Mouse (Mus musculus) c-Kit-positive CD71-positive TER-119-positive erythroid progenitor cells, embryonic 14.5 days (primary cell): Measurements from ENCODE around the gene Syna.

Source experiments
- DNase-seq: peaks from one replicate; pipeline ENCODE4 v3.0.0-alpha.2; 2013; ENCODE audit warnings: low spot score

Gene Syna

DNA sequence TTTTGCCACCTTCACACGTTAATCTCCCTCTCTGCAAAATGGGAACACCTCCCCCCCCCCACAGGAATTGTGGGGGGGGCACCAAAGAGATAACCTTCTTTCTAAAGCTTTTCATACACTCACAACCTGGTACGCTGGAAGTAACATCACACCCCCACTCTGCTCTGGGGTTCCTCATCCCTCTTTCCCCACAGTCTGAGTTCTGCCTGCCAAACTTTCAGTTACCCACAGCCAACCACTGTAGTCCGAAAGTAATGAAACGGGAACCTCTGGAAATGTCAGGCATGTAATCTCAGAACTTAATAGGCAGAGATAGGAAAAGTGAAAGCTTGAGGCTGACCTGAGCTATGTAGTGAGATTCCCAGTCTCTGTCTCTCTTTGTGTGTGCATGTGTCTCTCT is 7.5 kb upstream of the Syna start:
- no peak for DNase-seq

DNA sequence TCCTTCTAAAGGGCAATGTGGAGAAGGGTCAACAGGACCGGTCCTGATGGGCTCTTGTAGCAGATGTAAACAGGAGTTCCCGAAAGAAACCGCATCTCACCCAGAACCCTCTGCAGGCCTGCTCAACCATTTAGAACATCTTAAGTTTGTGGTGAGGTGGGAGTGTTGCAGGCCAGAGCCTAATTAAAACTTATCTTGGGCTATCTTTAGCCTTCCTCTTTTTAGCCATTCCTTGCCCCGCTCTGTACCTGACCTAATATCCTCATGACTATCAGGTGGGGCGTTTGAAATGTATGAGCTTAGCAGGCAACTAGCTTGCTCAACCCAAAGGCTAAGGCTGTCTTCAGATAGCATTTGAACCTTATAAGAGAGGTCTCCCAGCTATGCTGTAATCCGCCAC is 5.7 kb upstream of the Syna start:
- no peak for DNase-seq

DNA sequence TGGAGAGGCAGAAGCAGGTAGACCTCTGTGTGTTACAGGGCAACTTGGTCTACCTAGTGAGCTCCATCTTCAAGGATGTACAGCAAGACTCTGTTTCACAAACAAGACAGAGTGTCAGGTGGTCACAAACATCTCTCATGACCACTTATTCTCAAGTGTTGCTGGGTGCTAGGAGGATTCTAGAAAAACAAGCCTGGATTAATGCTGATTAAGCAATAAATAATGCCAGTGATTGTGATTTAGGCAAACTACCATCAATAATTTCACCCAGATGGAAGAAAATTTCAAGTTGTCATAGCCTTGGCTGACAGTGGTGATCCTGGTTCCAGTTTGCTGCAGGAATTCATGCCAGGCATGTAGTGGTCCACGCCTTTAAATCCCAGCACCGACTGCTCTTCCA is 4.3 kb upstream of the Syna start:
- no peak for DNase-seq

DNA sequence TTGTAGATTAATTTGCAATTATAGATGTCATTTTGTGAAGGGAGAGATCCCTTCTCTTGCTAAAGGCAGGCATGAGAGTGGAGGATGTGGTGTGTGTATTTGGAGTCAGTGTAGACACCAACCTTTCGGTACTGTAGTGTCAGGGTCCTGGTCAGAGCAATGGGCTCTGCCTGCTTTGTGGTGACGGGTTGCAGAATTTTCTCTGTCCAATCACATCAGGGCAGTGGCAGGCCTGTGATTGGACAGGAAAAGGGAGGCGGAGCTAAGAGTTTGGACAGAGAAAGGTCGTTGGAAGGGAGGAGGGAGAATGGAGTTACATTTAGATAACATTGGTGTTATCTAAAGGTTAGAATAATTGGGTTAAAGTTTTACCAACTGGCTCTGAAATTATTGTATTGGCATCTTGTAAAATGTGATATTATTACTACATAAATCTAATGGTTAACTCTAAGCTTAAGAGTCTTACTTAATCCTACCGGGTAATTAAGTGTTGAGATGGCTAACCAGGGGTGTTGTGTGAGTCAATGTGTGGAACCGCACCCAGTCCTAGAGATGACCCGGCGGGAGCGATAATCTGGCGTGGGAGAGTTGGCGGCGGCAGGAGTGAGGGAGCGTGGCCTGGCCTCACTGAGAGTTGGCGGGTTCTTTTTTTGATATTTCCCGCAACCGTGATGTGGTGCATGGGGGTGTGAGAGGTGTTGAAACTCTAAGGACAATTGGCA is 640 bp upstream of the Syna start:
- no peak for DNase-seq

DNA sequence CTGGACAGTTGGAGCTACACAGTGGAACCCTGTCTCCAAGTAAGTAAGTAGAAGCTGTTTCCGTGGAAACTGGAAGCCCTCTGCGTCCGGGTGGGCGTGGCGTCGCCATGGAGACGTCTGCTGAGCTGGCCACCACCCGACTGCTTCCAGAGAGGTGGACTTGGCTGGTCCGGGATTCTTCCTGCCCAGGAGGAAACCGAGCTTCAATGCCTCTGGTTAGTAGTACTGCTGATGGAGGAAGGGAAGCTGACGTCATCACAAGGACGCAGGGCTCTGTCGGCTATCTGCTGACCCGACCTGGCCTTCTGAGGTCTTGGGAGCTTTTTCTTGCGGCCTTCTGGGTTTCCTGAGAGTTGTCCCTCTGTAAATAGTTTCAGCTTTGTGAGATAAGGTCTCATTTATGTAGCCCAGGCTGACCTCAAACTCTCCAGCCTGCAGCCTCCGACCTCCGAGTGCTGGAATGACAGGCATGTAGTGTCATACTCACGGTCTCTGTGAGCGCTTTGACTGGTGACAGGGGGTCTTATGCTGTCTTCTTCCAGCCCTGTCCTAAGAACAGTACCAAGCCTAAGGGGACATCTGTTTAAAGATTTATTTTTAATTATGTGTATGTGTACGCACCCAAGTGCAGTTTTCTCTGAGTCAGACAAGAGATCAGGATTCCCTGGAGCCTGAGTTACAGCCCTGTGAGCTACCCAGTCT is 4.4 kb downstream of the Syna start:
- no peak for DNase-seq

DNA sequence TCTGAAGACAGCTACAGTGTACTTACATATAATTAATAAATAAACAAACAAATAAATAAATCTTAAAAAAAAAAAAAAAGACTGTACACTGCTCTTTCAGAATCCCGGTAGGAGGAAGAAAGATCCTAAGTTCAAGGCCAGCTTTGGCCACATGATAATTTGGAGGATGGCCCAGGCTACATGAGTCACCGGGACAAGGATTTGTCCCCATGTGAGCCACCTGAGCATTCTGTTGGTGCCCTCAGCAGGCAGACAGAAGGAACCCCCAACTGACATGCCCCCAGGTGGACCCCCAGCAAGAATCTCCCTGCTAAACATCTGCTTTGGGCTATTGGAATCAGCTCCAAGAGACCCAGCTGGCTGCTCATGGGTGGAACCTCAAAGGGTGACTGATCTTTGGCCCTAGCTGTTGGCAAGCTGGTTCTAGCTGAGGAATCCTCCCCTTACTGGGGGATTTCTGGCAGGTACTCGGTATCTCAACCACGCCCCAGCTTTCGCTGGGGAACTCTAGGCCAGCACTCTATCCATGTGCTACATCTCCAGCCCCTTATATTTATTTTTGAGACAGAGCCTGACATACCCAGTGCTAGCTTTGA is 5.9 kb downstream of the Syna start:
- DNase-seq: no peak

DNA sequence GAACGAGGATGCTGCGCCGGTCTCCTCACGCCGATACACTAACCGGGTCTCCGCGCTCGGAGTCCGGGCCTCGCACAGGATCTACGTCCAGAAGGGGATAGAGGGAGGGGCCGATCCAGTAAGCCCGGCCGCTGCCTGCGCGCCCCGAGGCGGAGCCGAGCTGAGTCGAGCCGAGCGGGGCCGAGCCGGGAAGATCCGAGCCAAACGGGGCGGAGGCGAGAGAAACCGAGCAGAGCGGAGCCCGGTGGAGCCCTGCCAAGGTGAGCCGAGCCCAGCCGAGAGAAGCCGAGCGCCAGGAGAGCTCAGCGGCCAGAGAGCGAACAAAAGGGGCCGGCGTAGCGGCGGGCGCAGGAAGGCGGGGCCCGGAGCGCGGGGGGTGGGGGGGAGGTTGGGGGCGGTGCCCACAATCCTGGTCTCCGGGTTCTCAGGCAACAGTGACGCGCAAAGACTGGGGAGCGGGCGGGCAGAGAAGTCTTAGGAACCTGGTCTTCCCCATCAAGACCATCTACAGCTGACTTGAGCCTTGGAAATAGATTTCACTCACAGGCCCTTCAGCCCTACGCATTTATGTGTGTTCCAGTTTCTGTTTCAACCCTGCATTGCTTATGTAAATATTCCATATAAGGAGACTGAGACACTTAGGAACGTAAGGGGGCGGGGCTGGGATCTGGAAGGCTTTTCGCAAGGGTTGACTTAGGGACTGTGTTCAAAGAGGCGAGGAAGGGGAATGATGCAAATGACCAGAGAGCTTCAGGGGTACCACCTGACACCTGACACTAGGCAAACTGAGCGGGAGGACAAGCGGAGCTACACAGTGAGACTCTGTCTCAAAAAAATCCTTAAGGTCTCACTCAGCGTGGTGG is 7.6 kb downstream of the Syna start, which contains the start of gene Clip2:
Gene Clip2 (minus strand): TSS at position 325 of the 863 bp plus-strand sequence.
- DNase-seq: peak; percentile 62

DNA sequence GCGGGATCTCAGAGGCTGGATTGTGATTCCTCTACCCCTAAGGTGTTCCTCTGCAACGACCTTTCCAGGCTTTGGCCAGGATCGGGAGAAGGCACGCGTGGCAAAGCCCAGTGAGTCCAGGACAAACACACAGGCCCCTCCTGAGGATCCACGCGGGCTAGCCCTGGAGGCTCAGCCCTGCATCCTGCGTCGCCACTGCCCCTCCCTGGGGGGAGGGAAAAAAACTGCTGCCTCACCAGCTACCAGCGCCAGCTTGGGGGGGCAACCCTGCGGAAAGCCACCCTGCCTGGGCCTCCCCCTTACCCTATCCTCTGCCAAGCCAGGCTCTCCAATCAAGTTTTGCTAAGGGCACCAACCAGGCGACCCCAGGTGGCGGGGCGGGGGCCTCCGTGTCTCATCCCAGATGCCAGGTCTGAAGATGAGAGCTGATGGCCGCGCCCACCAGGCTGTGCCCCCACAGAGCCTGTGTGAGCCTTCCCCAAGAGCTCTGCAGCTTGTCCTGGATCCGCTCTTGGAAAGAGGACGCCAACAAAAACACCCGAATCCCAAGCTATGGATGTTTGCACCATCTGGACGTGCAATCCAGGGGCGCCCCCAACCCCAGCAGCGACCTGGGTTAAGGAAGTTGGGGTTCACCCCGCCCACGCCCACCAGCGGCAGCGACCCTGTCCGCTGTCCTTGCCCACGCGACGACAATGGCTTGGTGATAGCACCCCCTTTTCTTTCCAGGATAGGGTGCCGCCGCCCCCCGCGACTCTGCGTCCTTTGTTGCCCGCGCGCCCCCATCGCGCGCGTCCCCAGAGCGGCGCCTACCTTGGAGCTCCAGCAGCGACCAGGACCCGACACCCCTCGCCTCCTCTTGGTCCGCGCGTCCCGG is 8.5 kb downstream of the Syna start:
- no peak for DNase-seq

DNA sequence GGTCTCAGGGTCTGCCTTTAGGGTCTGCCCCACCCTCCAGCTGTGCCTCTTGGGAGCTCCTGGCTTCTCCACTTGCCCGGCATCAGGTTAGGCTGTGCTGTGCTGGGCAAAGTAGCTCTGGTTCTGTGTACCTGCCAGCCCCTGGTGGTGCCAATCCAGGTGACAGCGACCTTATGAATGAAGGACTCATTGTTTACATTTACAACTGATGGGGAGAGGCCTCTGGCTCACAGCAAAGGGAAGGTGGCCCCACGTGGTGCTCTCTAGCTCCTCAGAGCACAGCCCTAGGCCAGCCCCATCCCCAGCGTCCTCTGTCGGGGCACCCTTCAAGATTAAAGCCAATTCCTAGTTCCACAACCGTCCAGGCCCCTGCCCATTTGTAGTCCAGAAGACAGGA is 9.1 kb downstream of the Syna start:
- DNase-seq: no peak

DNA sequence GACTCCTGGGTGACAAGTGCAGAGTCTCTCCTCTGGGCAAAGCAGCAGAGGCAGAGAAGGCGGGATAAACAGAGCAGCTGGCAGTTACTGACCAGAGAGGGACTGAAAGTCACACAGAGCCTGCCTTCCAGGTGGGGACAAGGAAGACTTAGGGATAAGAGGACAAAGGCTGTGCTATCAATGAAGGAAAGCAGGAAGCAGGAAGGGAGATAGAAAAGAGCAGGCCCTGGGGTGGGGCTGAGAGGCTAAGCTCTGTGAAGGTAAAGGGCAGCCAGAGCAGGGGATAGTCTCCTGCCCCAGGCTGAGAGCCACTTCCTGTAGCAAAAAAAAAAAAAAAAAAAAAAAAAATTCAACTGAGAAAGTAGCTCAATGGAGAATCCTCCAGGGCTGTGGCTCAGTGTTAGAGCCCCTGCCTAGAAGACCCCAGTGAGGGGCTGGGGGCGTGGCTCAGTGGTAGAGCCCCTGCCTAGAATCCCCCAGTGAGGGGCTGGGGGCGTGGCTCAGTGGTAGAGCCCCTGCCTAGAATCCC is 10.3 kb downstream of the Syna start:
- DNase-seq: no peak

DNA sequence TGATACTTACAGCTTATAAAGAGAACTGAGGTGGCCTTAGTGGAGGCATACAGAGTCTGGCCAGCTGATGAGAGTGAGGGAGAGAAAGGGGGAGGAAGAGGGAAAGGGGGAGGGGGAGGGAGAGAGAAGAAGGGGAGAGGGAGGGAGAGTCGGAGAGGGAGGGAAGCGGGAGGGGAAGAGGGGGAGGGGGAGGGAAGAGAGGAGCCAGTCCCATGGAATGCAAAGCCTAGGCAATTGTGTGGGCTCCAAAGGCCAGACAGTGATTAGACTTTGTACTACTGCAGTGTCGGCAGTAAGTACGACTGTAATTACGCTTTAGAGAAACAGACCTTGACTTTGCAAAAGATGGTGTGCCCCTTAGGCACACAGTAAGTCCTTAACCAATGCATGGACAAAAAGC is 11.7 kb downstream of the Syna start:
- no peak for DNase-seq

DNA sequence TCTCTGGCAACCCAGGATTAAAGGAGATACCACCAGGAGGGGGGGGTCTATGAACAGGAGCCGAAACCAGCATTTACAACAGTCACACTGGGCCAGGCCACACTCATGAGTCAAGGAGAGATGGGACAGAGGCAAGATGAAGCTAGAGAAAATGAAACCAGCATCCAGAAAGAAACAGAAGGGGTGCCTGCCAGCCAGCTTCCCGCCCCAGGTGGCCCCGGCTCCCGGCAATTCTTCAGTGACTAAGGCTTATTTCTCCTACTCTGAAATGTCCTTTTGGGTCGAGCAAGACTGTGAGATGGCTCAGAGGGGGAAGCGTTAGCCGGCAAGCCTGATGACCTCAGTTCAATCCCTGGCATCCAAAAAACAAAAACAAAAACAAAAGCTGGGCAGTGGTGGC is 13.2 kb downstream of the Syna start:
- DNase-seq: no peak

DNA sequence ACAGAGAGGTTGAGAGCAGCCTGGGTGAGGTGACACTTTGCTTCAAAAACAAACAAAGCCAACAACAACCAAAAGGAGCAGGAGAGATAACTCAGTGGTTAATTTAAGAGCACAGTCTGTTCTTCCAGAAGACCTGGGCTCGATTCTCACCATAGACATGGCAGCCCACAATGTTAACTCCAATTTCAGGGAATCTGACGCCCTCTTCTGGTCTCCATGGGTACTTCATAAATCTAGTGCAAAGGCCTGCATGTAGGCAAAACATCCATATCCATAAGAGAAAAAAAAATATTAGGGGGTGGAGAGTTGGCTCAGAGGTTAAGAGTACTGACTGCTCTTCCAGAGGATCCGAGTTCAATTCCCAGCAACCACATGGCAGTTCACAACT is 14.7 kb downstream of the Syna start:
- DNase-seq: no peak

DNA sequence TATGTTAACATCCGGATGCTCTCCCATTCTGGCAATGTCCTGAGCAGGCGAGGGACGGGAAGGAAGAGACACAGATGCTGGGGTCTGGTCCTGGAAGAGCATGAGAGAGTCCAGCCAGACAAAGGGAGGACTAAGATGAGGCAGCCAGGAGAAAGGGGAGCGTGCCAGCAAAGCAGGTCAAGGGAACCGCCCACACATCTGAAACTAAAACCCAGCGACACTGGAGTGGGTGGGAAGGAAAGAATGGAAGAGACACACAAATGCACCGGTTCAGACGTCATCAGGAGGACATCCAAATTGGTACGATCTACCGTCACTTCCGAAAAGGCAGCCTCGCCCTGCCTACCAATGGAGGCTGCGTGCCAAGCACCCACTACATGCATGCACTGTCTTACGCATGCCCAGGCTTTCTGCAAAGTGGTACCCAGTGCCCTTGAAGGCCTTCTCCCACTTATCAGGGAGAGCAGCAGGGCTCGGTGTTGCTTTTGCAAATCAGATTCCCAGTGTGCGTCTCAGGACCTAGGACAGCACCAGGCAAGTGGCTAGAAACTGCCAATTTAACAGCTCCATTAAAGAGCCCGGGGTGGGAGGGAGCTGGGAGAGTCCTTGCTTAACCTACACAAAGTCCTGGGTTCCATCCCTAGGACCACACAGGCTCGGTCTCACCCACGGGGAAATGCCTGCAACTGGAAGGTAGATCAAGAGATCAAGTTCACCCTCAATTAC is 15.3 kb downstream of the Syna start:
- no peak for DNase-seq

DNA sequence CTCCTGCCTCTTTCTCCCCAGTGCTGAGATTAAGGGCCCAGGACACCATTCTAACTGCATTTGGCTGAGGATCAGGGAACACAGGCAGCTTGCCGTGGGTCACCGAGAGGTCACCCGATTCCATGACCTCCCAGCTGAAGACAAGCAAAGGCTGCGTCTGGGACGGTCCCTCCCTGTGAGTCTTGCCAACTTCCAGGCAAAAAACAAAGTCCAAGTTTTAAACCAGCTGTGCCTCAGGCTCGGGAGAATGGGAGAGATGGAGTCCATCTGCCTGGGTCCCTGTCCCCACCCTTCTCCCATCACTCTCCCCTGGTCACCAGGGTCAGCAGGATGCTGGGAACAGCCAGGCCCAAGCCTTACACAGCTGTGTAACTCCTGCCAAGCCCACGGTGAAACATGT is 18.3 kb downstream of the Syna start:
- DNase-seq: no peak

DNA sequence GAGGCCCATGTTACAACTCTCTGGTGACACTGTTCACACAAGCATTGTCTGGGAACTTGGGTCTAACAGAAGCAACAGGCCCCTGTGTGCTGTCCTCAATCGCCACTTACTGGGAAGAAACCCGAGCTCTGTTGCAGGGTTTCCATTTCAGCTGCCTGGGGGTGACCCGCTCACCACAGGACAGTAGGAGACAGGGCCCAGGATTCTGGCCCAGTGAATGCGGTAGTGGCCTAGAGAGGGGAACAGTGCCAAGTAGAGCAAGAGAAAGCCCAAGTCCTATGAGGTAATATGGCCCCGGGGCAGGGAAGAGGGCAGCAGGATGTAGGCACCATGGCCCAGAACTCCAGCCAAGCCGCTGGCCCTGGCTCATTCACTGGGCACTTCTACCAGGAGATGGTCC is 19.1 kb downstream of the Syna start:
- DNase-seq: no peak

DNA sequence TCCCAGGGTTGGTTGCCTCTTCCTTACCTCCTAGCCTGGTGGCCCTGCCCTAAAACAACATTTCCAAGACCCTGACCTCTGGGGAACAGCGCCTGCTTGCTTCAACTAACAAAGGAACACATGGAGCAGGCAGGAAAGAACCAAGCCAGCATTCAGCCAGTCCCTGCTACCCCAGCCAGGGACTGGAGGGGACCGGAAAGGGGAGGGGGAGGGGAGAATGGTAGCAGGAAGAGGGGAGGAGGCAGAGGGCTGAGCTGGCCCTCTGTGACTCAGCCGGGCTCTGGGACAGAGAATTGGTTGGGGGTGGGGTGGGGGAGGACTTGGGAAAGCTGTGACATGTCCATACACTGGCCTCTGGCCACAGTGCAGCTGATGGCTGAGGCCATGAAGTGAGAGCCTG is 20.1 kb downstream of the Syna start:
- no peak for DNase-seq

DNA sequence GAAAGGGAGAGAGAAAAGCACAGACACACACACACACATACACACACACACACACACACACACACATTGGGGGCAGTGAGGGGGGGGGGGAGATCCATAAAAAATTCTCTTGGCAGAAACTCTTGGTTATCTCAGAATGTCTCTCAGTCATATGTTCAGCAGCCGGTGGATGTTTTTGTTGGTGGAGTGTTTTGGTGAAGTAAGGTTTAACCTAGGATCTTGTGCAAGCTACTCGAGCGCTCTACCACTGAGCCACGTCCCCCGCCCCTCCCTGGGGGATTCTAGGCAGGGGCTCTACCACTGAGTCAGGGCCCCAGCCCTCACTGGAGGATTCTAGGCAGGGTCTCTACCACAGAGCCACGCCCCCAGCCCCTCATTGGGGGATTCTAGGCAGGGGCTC is 23.9 kb downstream of the Syna start:
- DNase-seq: no peak

DNA sequence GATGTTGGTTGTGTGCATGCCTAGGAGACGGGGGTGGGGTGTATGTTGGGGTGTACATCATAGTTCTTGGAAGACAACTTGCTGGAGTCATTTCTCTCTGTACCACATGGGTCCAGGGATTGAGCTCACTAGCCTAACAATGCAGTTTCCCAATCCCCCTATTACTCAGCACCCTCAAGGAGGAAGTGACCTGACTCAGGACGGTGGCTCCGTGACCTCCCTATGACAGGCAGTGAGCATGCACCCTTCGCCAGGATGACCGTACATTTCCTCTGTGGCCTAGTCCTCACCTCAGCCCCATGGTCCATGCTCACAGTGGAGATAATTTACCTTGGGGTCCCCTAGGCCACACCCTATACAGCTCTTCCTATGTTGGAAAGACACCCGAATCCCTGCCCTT is 27.6 kb downstream of the Syna start:
- DNase-seq: no peak

DNA sequence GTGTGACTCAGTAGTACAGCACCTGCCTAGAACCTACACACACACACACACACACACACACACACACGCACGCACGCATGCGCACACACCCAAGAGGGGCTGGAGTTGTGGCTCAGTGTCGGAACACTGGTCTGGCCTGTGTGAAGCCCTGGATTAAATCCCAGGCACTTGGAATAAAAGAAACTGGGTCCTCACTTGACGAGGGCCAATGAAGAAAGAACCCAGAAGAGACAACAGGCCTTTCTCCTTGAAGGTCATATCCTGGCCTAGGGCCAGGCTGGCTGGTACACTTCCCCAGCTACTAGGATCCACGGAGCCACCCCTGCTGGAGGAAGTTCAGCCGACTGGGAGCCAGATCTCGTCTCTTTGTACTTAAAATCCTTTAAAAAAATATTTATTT is 28.4 kb downstream of the Syna start:
- no peak for DNase-seq

DNA sequence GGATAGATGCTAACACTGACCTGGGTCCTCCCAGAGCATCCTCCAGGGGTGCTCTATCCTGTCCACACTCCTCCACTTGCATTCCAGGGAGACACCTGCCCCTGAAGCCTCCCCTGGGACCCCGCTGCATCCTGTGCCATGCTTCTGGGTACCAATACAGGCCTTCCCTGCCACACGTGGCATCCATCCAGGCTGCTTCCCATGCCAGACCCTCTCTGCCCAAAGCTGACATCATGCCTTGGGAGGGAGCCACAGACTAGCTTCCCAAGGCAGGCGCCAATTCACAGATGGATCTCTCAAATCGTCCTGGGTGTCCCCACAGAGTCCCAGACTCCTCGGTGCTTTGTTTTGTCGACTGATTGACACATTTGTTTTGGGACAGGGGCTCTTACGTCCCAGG is 29.1 kb downstream of the Syna start:
- no peak for DNase-seq
